Mouse (Mus musculus): ENCODE results near the gene Gm49383. TPM values are rescaled to one million over a fixed set of nuclear protein-coding genes. Genes with fewer than 3 reads are reported as not detected.
A peak's percentile ranks its signal among the peaks of the same experiment; 100 is the strongest.

Gm49383 gene
- total RNA-seq (2015; ENCODE audit: low replicate concordance) (4.7 TPM in 1 of 2 replicates, not detected in the other), total RNA-seq (2017; ENCODE audit: low replicate concordance) (22.2 and 23.9 TPM in 2 replicates)

DNA sequence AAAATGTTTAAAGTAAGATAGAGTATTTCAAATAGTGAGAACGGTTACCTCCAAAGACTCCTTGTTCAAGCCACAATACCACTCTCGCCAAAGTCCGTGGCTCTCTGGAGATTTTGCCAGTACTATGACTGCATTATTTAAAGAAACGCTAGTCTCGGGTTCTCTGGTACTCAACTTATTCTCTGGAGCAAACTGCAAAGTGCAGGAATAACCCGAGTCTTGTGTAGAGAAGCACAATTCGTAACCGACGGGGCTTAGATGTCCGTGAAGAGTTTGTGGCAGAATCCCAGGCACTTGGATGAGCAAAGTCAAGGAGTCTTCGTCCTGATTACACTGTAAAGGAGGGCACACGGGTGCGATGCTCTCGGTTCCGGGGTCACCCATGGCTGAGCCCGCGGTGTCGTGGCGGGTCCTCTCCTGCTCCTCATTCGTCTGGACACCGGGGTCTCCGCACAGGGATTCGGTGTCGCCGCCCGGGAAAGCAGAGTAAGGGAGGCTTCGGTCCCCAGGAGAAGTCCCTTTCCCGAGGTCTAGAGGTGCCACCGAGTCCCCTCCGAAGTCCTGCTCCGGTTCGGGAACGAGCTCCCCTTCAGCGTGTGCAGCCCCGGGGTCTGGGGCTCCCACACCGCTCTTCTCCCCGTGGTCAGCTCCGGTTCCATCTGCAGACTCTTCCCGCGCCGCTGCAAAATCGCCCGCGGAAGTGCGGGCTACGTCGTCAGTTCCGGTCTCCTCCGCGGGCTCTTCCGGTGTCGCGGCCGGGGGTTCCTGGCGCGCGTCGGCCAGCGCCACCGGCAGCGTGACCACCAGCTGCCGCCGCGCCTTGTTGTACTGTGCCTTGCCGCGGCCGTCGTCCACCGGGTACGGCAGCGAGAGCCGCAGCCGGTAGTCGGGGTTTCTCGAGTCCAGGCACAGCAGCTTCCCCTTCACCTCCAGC is at the start of gene Gm49383:
Gene Gm49383, minus strand, starts transcription at position 661 of the 934 bp plus-strand sequence.
- peak; percentile 74 for ATAC-seq (replicated peaks; ENCODE audit: low FRiP score, poor library complexity, severe bottlenecking)

GRCm38 (mm10) chr12:69241771-69242431 is 45.0 kb upstream of the Gm49383 start:
- ATAC-seq (replicated peaks; ENCODE audit: low FRiP score, poor library complexity, severe bottlenecking) = peak; percentile 82

- ATAC-seq (replicated peaks; ENCODE audit: low FRiP score, poor library complexity, severe bottlenecking) = no peak
Measured at GRCm38 (mm10) chr12:69241405-69241770, 44.5 kb upstream of the Gm49383 start.

DNA sequence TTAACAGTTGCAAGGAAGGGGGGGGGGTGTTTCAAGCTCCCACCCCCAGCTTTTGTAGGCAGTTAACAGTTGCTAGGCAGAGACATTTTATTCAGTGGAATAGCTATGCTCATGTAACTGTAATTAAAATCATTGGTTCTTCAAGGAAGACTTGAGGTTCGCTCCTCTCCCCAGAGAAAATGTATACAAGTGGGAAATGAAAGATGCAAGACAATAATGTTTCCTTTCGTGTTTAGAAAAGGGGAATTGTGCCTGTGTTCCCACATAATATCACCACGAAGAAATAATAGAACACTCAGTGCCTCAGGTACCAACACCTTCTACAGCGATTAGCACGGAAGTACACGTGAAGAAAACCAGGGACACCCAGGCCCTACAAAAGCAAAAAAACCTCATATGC is 44.0 kb upstream of the Gm49383 start, which contains the start of gene Klhdc1:
Gene Klhdc1, plus strand, starts transcription at position 301 of the 400 bp plus-strand sequence.
- no peak for ATAC-seq (replicated peaks; ENCODE audit: low FRiP score, poor library complexity, severe bottlenecking)

GRCm38 (mm10) chr12:69238284-69238683 is 41.4 kb upstream of the Gm49383 start:
- ATAC-seq (replicated peaks; ENCODE audit: low FRiP score, poor library complexity, severe bottlenecking) = no peak

GRCm38 (mm10) chr12:69235782-69236181 is 38.9 kb upstream of the Gm49383 start:
- ATAC-seq (replicated peaks; ENCODE audit: low FRiP score, poor library complexity, severe bottlenecking) = no peak

DNA sequence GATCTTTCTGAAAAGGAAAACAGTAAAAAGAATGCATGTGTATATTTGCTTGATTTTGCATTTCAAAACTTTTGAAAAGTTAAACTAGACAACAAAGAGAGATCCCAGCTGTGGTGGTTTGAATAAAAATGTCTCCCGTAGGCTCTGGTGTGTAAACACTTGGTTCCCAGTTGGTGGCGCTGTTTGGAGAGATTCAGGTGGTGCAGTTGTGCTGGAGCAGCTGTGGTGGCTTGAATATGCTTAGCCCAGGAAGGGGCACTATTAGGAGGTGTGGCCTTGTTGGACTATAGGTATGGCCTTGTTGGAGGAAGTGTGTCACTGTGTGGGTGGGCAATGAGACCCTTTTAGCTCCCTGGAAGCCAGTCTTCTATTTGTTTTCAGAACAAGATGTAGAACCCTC is 32.3 kb upstream of the Gm49383 start:
- no peak for ATAC-seq (replicated peaks; ENCODE audit: low FRiP score, poor library complexity, severe bottlenecking)

- ATAC-seq (replicated peaks; ENCODE audit: low FRiP score, poor library complexity, severe bottlenecking) = peak; percentile 97
Measured at GRCm38 (mm10) chr12:69227776-69228466, 31.0 kb upstream of the Gm49383 start, which contains the start of gene Pole2. Gene Pole2, minus strand, starts transcription at chr12:69228195.

DNA sequence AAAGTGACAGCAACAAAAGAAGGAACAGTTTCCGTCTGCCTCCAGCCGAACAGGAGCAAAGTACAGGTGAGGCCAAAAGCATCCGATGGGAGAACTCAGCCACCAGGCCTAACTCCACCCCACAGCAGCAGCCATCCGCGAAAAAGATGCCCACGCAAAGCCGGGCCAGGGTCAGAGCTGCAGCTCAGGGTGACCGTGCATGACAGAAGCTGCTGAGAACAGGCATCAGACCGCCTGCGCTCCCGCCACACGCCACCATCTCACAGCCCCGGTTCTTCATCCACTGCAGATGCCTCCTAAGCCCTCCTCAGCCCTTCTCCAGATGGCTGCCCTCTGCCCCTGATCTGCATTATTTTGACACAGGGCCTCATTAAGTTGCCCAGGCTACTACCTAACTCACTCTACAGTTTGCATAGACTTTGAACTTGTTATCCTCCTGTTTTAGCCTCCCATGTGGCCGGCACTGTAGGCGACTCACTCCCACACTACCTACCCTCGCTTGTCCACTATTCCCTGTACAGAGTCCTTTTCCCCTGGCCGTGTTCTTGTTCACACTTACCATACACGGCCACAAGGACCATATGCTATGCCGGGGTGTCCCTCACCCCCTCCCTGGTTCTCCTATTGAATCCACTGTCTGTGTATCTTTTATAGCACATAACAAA is 23.8 kb upstream of the Gm49383 start:
- ATAC-seq (replicated peaks; ENCODE audit: low FRiP score, poor library complexity, severe bottlenecking) = 0 out of 2 replicates have a peak, but pooled peaks have one; percentile 14

DNA sequence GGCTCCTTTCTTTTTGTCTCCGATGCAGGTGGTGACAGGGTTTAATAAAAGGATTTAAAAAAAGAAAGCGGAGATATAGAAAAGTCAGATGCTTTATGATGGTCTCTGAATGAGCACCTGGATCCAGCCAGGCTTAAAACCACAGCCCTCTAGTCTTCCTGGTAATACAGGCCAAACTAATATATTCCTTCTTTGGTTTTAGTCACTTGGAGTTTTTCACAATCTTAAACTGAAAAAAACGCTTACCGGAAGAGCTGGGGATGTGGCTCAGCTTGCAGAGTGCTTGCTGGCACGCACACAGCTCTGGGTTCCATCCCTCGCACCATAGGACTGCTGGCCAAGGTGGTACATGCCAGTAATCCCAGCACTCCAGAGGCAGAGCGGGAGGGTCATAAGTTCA is 19.7 kb upstream of the Gm49383 start:
- no peak for ATAC-seq (replicated peaks; ENCODE audit: low FRiP score, poor library complexity, severe bottlenecking)

DNA sequence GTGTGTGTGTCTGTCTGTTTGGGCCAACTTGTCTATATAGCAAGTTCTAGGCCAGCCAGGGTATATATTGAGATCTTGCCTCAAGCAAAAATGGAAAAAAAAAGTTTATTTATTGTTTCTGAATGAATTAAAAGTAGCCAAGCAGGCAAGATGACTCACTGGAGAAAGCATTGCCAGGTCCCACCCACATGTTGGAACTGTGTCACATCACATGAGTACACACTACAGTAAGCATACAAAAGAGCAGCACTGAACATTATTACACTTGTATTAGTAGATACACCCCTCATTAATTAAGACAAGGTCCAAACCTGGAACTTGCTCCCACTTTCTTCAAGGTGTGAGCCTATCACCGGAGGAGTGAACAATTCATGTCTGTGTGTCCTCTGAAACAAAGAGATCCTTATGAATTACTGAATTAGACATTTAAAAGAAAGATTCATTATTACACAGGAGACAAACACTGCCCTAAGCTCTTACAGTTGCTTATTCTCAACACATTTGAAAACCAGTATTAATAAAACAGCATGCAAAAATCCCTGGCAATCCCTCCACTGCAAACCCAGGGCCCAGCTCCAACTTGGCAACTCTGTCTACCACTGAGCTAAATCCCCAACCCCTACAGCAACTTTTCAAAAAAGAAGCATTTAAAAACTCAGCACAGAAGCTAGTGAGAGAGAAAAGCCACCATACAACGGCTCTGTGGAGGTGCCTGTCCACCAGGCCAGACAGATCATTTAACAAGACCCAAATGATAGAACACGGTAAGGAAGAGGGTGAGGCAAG is 18.3 kb upstream of the Gm49383 start:
- ATAC-seq (replicated peaks; ENCODE audit: low FRiP score, poor library complexity, severe bottlenecking) = no peak

DNA sequence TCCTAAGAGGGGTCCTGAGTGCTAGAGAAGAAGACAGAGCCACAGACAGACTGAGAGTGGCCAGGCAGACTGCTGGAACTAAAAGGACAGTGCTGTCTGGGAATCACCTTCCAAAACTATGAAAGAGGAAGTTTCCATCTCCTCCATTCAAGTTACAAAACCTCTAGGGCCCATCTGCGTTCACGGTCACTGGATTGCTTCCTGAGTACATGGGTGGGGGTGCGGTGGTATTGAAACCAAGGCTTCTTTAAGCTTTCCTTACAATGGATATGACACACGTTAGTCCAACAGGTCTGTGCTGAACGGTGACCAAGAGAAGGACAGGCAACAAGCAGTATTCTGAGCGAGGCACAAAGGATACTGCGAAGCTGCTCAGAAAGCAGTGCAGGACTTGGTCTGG is 17.5 kb upstream of the Gm49383 start:
- ATAC-seq (replicated peaks; ENCODE audit: low FRiP score, poor library complexity, severe bottlenecking) = no peak

GRCm38 (mm10) chr12:69213186-69213777 is 16.4 kb upstream of the Gm49383 start:
- no peak for ATAC-seq (replicated peaks; ENCODE audit: low FRiP score, poor library complexity, severe bottlenecking)

DNA sequence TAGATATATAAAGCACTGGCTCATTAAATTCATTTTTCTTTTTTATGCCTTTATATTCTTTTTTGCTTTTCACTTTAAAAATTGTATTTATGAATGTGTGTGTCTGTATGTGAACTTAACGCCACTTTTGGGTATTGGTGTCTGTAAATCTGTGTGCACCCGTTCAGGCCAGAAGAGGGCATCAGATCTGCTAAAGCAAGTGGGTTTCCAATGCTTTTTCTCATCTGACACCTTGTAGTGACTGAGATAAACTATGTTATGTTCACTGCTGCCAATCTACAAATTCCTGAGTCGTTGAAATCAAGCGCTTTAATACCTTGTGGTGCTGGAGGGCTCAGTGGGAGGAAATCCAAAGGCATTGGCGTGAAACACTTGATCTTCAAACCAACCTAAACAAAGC is 14.2 kb upstream of the Gm49383 start:
- ATAC-seq (replicated peaks; ENCODE audit: low FRiP score, poor library complexity, severe bottlenecking) = no peak

DNA sequence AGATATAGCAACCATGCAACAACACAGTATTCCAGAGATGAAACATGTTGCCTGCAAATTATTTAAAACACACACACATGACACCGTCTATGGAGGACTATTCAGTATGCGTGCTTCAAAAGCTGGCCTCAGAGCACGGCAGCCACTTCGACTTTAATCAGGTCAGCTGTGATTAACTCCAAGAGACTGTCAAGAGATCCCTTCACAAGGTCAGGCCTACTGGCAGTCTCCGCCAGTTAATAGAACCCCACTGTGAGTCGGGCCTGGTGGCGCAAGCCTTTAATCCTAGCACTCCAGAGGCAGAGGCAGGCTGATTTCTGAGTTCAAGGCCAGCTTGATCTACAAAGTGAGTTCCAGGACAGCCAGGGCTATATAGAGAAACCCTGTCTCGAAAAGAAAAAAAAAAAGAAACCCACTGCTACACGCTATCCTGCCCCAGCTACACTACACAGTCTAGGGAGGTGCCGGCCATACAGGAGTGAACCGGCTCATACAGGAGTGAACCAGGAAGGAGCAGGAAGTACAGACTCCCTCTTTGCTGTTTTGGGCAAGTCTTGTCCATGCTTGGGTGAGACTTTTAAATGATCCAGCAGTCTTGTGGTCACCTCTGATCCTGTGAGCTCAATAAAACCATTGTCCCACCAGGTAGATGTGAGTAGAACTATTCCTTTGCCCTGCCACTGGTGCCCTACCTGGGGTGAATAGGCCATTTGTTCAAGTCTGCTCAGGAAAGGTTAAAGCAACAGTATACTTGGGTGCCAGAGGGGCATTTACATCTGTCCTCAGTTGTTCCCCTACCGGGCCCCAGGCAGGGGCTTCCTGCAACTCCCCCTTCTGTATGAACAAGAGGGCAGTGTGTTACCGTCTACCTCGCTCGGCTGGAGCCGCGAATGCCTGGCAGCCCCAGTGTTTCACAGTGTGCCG is 13.4 kb upstream of the Gm49383 start:
- no peak for ATAC-seq (replicated peaks; ENCODE audit: low FRiP score, poor library complexity, severe bottlenecking)

GRCm38 (mm10) chr12:69208520-69208919 is 11.6 kb upstream of the Gm49383 start:
- ATAC-seq (replicated peaks; ENCODE audit: low FRiP score, poor library complexity, severe bottlenecking) = no peak

DNA sequence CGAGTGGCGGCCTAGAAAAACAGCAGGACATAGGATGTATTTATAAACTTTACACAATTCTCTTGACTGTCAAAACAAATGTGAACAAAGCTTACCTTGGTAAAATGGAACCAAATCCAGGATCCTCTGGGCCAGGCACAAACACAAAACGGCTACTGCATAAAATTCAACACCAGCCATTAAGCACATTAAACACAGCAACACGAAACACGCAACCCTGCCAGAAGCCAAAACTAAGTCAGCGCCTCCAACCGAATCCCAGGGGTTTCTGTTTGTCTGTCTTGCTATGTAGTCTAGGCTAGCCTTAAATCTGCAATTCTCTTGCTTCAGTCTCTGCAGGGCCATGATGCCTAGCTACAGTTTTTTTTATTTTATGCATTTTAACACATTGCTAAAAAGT is 11.0 kb upstream of the Gm49383 start:
- ATAC-seq (replicated peaks; ENCODE audit: low FRiP score, poor library complexity, severe bottlenecking) = no peak
